In genomic region chr7:73518373-73518980, GRCm38 (mm10) we compare ENCODE assay signal across 8 mouse cellular contexts. TPM values are rescaled to one million over a fixed set of nuclear protein-coding genes. Genes with fewer than 3 reads are reported as not detected.
DNase-seq lines count a peak whose midpoint lies in the region; ATAC-seq and TF ChIP-seq lines count a peak whose summit lies in the region.
"Not testable (repeated sequence)": the region's sequence is repeated elsewhere in the genome, so short reads cannot be mapped to it uniquely, and the experiment has no call there.

No protein-coding gene starts in this region.

- TF ChIP-seq CTCF in gastrocnemius, adult 2 months (IDR thresholded peaks at IDR 0.05); layer of hippocampus, adult 2 months (conservative IDR thresholded peaks at IDR 0.05); liver, postnatal 0 days (IDR thresholded peaks at IDR 0.05; ENCODE audit: low read depth): not testable (repeated sequence)

- peaks cover 4 to 11% of the 10 kb centered on the region in 2 experiments; a peak in 2 of 4 replicates for H3K4me1 ChIP-seq in ES-E14 (ENCODE audit: control insufficient read depth in 2 of 2, insufficient read depth in 2 of 2, low read length in 2 of 2, poor library complexity in 1 of 2)
- H3K4me1 ChIP-seq in liver, embryonic 13.5 days (replicated peaks): peaks cover 60% of the 10 kb centered on the region
- H3K4me1 ChIP-seq in liver, postnatal 0 days (ENCODE audit: insufficient read depth): not testable (repeated sequence)

- H3K9ac ChIP-seq in ES-E14 (ENCODE audit: insufficient read depth, low read depth, low read length, poor library complexity, severe bottlenecking); liver, embryonic 13.5 days; liver, postnatal 0 days (replicated peaks): not testable (repeated sequence)

- H3K27ac ChIP-seq in ES-E14 (ENCODE audit: insufficient read depth, low read depth, low read length, poor library complexity, severe bottlenecking): peak overlapping the region; percentile 47; the same call in 1 of the 2 replicates
- peak overlapping the region; percentile 82; the same call in 1 of the 2 replicates for H3K27ac ChIP-seq in gastrocnemius, adult 2 months
- H3K27ac ChIP-seq in layer of hippocampus, adult 2 months: peak overlapping the region; percentile 0; the same call in 1 of the 2 replicates
- peak overlapping the region; percentile 76 for H3K27ac ChIP-seq in liver, embryonic 13.5 days
- 0 out of 2 replicates have a peak overlapping the region, but pooled peaks have one; percentile 2 for H3K27ac ChIP-seq in liver, postnatal 0 days (ENCODE audit: low read depth)

- H3K4me3 ChIP-seq in ES-E14 (ENCODE audit: insufficient read depth in 1 of 2, low read depth in 1 of 2, low read length in 2 of 2, poor library complexity in 1 of 2, severe bottlenecking in 1 of 2): peak overlapping the region; percentile 50 to 76; a peak in 3 of 4 replicates
- not testable (repeated sequence) for H3K4me3 ChIP-seq in gastrocnemius, adult 2 months; layer of hippocampus, adult 2 months; liver, embryonic 13.5 days (replicated peaks); liver, postnatal 0 days (ENCODE audit: low read depth, low read length); myocyte

- H3ac ChIP-seq in myocyte (ENCODE audit: control insufficient read depth, insufficient read length): not testable (repeated sequence)

- H3K36me3 ChIP-seq in ES-E14 (ENCODE audit: control insufficient read depth, insufficient read depth, low read length, poor library complexity, severe bottlenecking) (peaks cover 19% of the 10 kb centered on the region), myocyte (ENCODE audit: control insufficient read depth, insufficient read depth) (peaks cover 54% of the 10 kb centered on the region)
- peaks cover 74% of the 10 kb centered on the region for H3K36me3 ChIP-seq in liver, embryonic 13.5 days
- H3K36me3 ChIP-seq in liver, postnatal 0 days (replicated peaks; ENCODE audit: insufficient read depth, low read length): peaks cover 84% of the 10 kb centered on the region

- peak; percentile 30 for ATAC-seq in CD4-positive, CD25-positive, alpha-beta regulatory T cell, adult 4 months
- peak; percentile 40 for ATAC-seq in liver, embryonic 13.5 days (ENCODE audit: low read depth)
- not testable (repeated sequence) for ATAC-seq in liver, postnatal 0 days

- intact Hi-C loops in gastrocnemius, adult 2 months (cut with DNase I): not testable (repeated sequence)

- peaks cover 75% of the 10 kb centered on the region for H3K79me2 ChIP-seq in myocyte (ENCODE audit: control insufficient read depth, insufficient read depth)

- H3K4me2 ChIP-seq in liver, embryonic 13.5 days; liver, postnatal 0 days (ENCODE audit: low read depth, low read length); myocyte (ENCODE audit: low read depth): not testable (repeated sequence)

- not testable (repeated sequence) for TF ChIP-seq POLR2A in myocyte (IDR thresholded peaks at IDR 0.05; ENCODE audit: insufficient read length, low read depth)

- DNase-seq in ES-E14 (ENCODE audit: low read depth, low spot score); gastrocnemius, adult 2 months; layer of hippocampus, adult 2 months (ENCODE audit: low spot score in 2 of 2); liver, postnatal 0 days: not testable (repeated sequence)
- peak; percentile 9 for DNase-seq in adrenal gland, adult 2 months
- DNase-seq in liver, embryonic 13.5 days: peak; percentile 67

- not testable (repeated sequence) for H3K27me3 ChIP-seq in liver, embryonic 13.5 days; liver, postnatal 0 days (ENCODE audit: insufficient read depth, low read length); myocyte (ENCODE audit: control insufficient read depth, insufficient read depth, insufficient read length)

- not testable (repeated sequence) for H3K9me3 ChIP-seq in ES-E14 (ENCODE audit: control insufficient read depth, insufficient read depth, low read depth, low read length); liver, embryonic 13.5 days (replicated peaks); liver, postnatal 0 days (ENCODE audit: low read length)

- TF ChIP-seq EP300 in liver, postnatal 0 days (IDR thresholded peaks at IDR 0.05; ENCODE audit: low read depth): not testable (repeated sequence)

- 29% methylated on average over 6 of the region's 6 CpGs for WGBS in liver, embryonic 13.5 days (ENCODE audit: insufficient replicate concordance)
- WGBS in liver, postnatal 0 days (ENCODE audit: insufficient replicate concordance): 73% methylated on average over 6 of the region's 6 CpGs

- in situ Hi-C loops in ES-E14 (cut with MboI; ENCODE audit: low sequenced_read_pairs in 2 of 2, unreplicated experiment in 2 of 2): not testable (repeated sequence)

TF ChIP-seq in ES-E14, 5 proteins besides CTCF, POLR2A, EP300 and RAD21:
- peak; percentile 55; the same call in 1 of the 2 replicates for TF ChIP-seq ZNF384 (IDR thresholded peaks at IDR 0.05; ENCODE audit: low read depth, low read length)
TF ChIP-seq in ES-E14: peak in this region for 1; not testable (repeated sequence) for 4.

TF ChIP-seq in myocyte, 11 proteins besides CTCF, POLR2A, EP300 and RAD21:
- TF ChIP-seq POLR2AphosphoS2 (IDR thresholded peaks at IDR 0.05; ENCODE audit: insufficient read length, low read depth): peak; percentile 16

RNA-seq across cellular contexts. Expression of gene Chd2, which starts 23.2 kb away (rescaled TPM):
- polyA plus RNA-seq in CD4-positive, CD25-positive, alpha-beta regulatory T cell, adult 4 months (2017; shearing (Covaris generic)): 100 to 1,000 TPM; 223 to 256 TPM
- 46.6 and 70.8 TPM in 2 replicates for total RNA-seq in ES-E14 (2012; rRNA removed)
- 10 to 100 TPM; 28.3 to 45.9 TPM for total RNA-seq in adrenal gland, adult 2 months (2021)
- polyA plus RNA-seq in adrenal gland, adult 2 months (2012; rRNA removed): 11.1 and 12.9 TPM in 2 replicates
- total RNA-seq in gastrocnemius, adult 2 months (2021): 10 to 100 TPM; 40.7 to 48.4 TPM
- total RNA-seq in layer of hippocampus, adult 2 months (2021): 10 to 100 TPM; 57.1 to 58.3 TPM
- 18.8 and 25.6 TPM in 2 replicates for polyA plus RNA-seq in liver, embryonic 13.5 days (2015; fragmentation: Nextera tagmentation; extraction: Ambion mirVana)
- 14.1 and 17.2 TPM in 2 replicates for polyA plus RNA-seq in liver, postnatal 0 days (2015; fragmentation: Nextera tagmentation; extraction: Ambion mirVana)
- polyA plus RNA-seq in myocyte (2012; fragmentation: generic; extraction: Trizol): 7.9 TPM

Comparison
In these comparisons a context has a peak if more than half of its experiments do, and no peak if none do; other contexts are left out.
1. H3K27ac ChIP-seq: peak in every context shown above with its lines; median percentile 82 in gastrocnemius, adult 2 months; 76 in liver, embryonic 13.5 days; 47 in ES-E14; 2 in liver, postnatal 0 days; 0 in layer of hippocampus, adult 2 months.